Mouse (Mus musculus) heart, adult 2 months (tissue): Measurements from ENCODE around the gene Gm49321. TPM values are rescaled to one million over a fixed set of nuclear protein-coding genes. Genes with fewer than 3 reads are reported as not detected.
A peak's percentile ranks its signal among the peaks of the same experiment; 100 is the strongest.

Source experiments
- DNase-seq, 2 experiments: peaks; one replicate each; pipeline ENCODE4 v3.0.0; 2021
- H3K27ac ChIP-seq: fragments of 200-600 bp; 2 replicates; pipeline ENCODE4 v1.8.1; 2022
- H3K27me3 ChIP-seq: fragments of 200-500 bp; 2 replicates; pipeline ENCODE4 v1.6.1; 2012; ENCODE audit warnings: mild to moderate bottlenecking, low read length, inconsistent platforms, mixed read lengths; ENCODE audit not compliant: control insufficient read depth, insufficient read depth
- H3K36me3 ChIP-seq: fragments of 200-500 bp; 2 replicates; pipeline ENCODE4 v1.6.1; 2012; ENCODE audit warnings: low read length, inconsistent platforms; ENCODE audit not compliant: control insufficient read depth, insufficient read depth
- H3K4me1 ChIP-seq: fragments of 200-500 bp; 2 replicates; pipeline ENCODE4 v1.6.1; 2011; ENCODE audit warnings: low read length; ENCODE audit not compliant: control insufficient read depth, insufficient read depth
- H3K4me3 ChIP-seq: fragments of 200-600 bp; 2 replicates; pipeline ENCODE4 v1.8.1; 2022
- H3K79me2 ChIP-seq: fragments of 200-500 bp; replicated peaks from 2 replicates; pipeline ENCODE4 v1.6.1; 2012; ENCODE audit warnings: mild to moderate bottlenecking, inconsistent platforms, low read length, moderate library complexity, mixed read lengths; ENCODE audit not compliant: control insufficient read depth, insufficient read depth
- H3K9ac ChIP-seq: fragments of 200-500 bp; 2 replicates; pipeline ENCODE4 v1.6.1; 2012; ENCODE audit warnings: low read depth, mild to moderate bottlenecking, control low read depth, inconsistent platforms, low read length, mixed read lengths
- CTCF ChIP-seq: fragments of 200-600 bp; IDR thresholded peaks from 2 replicates; pipeline ENCODE4 v1.8.1; 2022; ENCODE audit warnings: antibody characterized with exemption, mild to moderate bottlenecking, moderate library complexity
- EP300 ChIP-seq: fragments of 200-500 bp; IDR thresholded peaks from 2 replicates; pipeline ENCODE4 v1.6.1; 2011; ENCODE audit warnings: low read depth, low read length, control low read depth; ENCODE audit not compliant: insufficient read depth
- POLR2A ChIP-seq: fragments of 200-500 bp; IDR thresholded peaks from 2 replicates; pipeline ENCODE4 v1.6.1; 2011; ENCODE audit warnings: mild to moderate bottlenecking, low read depth, low read length, control low read depth; ENCODE audit not compliant: insufficient read depth
- WGBS: fragments of 180-500 bp; shearing (Covaris S2); methylation state at CpG from one replicate; pipeline ENCODE4 v1.1.7; 2018; 5-methylcytosine and 5-hydroxymethylcytosine counted together
- intact Hi-C: fragments of 180-260 bp; cut with DNase I; formaldehyde crosslinking; loops from one replicate; pipeline ENCODE4 v1.15.1; 2025
- polyA plus RNA-seq: library from polyadenylated mRNA; depleted of rRNA; stranded (reverse); fragments of >200 nt; gene quantifications from 2 replicates; pipeline ENCODE4 v1.2.3, GENCODE M21; 2012
- total RNA-seq, 2 experiments: library from RNA; stranded (reverse); gene quantifications; 2 replicates each; pipeline ENCODE4 v1.2.3; 2021

Gene Gm49321
- total and polyA plus RNA-seq, 3 experiments: 6.9 to 7.2 TPM; not detected in 1

DNA sequence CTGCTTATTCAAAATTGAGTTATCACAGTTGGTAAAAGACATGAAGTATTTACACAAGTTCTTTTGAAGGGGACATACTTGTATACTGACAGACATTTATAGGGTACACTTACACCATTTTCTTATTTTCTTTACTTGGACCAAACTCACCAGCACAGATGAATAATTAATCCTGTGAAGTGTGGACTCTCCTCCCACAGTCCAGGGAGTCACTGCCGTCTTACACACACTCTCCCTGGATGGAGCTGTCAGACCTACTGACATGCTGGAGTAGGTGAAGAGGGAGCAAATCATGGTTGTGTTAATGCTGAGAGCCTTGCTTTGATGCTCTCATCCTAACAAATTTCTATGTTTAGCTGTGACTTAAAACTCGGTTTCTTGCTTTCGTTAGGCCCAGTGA, 7.2 kb upstream of the Gm49321 start:
- no peak overlapping the region for H3K4me3 ChIP-seq
- H3K36me3 ChIP-seq: peaks cover 29% of the 10 kb centered on the region
- no peaks in the 10 kb centered on the region for H3K79me2 ChIP-seq
- H3K27me3 ChIP-seq: no peaks in the 10 kb centered on the region
- intact Hi-C loops: no loop called here
- H3K4me1 ChIP-seq: no peaks in the 10 kb centered on the region
- no peak overlapping the region for H3K27ac ChIP-seq
- 66% methylated on average over 3 of the region's 3 CpGs for WGBS
- no peak for DNase-seq
- TF ChIP-seq EP300 (no peak), POLR2A (no peak)
- no peak overlapping the region for H3K9ac ChIP-seq

GRCm38 (mm10) chr12:73931274-73931673, 6.2 kb upstream of the Gm49321 start:
- H3K9ac ChIP-seq: no peak overlapping the region
- intact Hi-C loops: no loop called here
- WGBS: 37% methylated on average over 5 of the region's 5 CpGs
- no peaks in the 10 kb centered on the region for H3K4me1 ChIP-seq
- TF ChIP-seq EP300: no peak
- TF ChIP-seq CTCF: peak; percentile 72
- no peak overlapping the region for H3K4me3 ChIP-seq
- no peak overlapping the region for H3K27ac ChIP-seq
- no peak for DNase-seq
- H3K27me3 ChIP-seq: no peaks in the 10 kb centered on the region
- peaks cover 29% of the 10 kb centered on the region for H3K36me3 ChIP-seq
- no peaks in the 10 kb centered on the region for H3K79me2 ChIP-seq

DNA sequence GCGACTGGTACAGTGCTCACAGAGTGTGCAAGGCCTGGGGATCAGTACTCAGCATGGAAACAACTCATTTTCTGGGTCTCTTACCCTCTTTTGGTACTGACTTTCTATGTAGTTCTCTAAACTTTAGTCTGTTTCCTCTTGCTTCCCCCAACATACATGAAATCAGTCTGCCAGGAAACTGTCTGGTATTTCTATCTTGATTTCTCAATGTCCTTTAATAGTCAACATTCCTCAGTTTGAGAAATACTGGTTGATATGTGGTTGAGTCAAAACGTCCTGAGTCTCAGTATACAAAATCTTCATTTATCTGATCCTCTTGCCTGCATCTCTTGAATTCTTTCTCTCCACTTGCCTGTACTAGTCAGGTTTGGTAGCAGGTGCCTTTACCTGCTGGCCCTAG, 2.9 kb upstream of the Gm49321 start:
- Histone ChIP-seq H3K36me3 (peaks cover 36% of the 10 kb centered on the region), H3K4me3 (no peak overlapping the region), H3K27ac (no peak overlapping the region), H3K79me2 (no peaks in the 10 kb centered on the region), H3K4me1 (no peaks in the 10 kb centered on the region), H3K9ac (no peak overlapping the region), H3K27me3 (no peaks in the 10 kb centered on the region)
- TF ChIP-seq CTCF (no peak), POLR2A (no peak), EP300 (no peak)
- WGBS: 71% methylated on average over 2 of the region's 2 CpGs
- intact Hi-C loops: no loop called here
- no peak for DNase-seq

- H3K79me2 ChIP-seq: no peaks in the 10 kb centered on the region
- H3K4me1 ChIP-seq: no peaks in the 10 kb centered on the region; the same call in 1 of the 2 replicates
- H3K9ac ChIP-seq: no peak overlapping the region
- H3K27me3 ChIP-seq: no peaks in the 10 kb centered on the region
- no peak overlapping the region for H3K4me3 ChIP-seq
- TF ChIP-seq EP300 (0 out of 2 replicates have a peak, but pooled peaks have one; percentile 18), CTCF (no peak)
- peaks cover 54% of the 10 kb centered on the region for H3K36me3 ChIP-seq
- WGBS: 38% methylated on average over 6 of the region's 6 CpGs
- intact Hi-C loops: no loop called here
- H3K27ac ChIP-seq: no peak overlapping the region; the same call in 1 of the 2 replicates
- peak; percentile 28 to 51 for DNase-seq
Observed at GRCm38 (mm10) chr12:73939542-73939941, 2.1 kb downstream of the Gm49321 start.

- DNase-seq: no peak
- intact Hi-C loops: no loop called here
- 0 out of 2 replicates have a peak overlapping the region, but pooled peaks have one; percentile 30 for H3K9ac ChIP-seq
Observed at GRCm38 (mm10) chr12:73948415-73948814, 11.0 kb downstream of the Gm49321 start.

GRCm38 (mm10) chr12:73949318-73950058, 12.0 kb downstream of the Gm49321 start:
- Histone ChIP-seq H3K4me3 (peak overlapping the region; percentile 41), H3K36me3 (peaks cover 20% of the 10 kb centered on the region), H3K79me2 (no peaks in the 10 kb centered on the region), H3K4me1 (peaks cover 1% of the 10 kb centered on the region; the same call in 1 of the 2 replicates), H3K27ac (peak overlapping the region; percentile 60), H3K9ac (peak overlapping the region; percentile 94), H3K27me3 (no peaks in the 10 kb centered on the region)
- no peak for TF ChIP-seq EP300
- TF ChIP-seq POLR2A: no peak
- TF ChIP-seq CTCF: no peak
- 8% methylated on average over 46 of the region's 46 CpGs for WGBS
- intact Hi-C loops: no loop called here
- DNase-seq: peak; percentile 72 to 74

More at GRCm38 (mm10) chr12:73948415-73948814, 11.0 kb downstream of the Gm49321 start:
- Histone ChIP-seq H3K36me3 (peaks cover 28% of the 10 kb centered on the region), H3K4me1 (no peaks in the 10 kb centered on the region; the same call in 1 of the 2 replicates), H3K27me3 (no peaks in the 10 kb centered on the region), H3K4me3 (no peak overlapping the region), H3K79me2 (no peaks in the 10 kb centered on the region), H3K27ac (peak overlapping the region; percentile 11; the same call in 1 of the 2 replicates)
- 81% methylated on average over 4 of the region's 4 CpGs for WGBS
- TF ChIP-seq EP300 (no peak), CTCF (no peak), POLR2A (no peak)
